Mouse (Mus musculus): Measurements from ENCODE around the gene Mrpl23. TPM values are rescaled to one million over a fixed set of nuclear protein-coding genes. Genes with fewer than 3 reads are reported as not detected.

Mrpl23 gene
- total and polyA plus RNA-seq, 2 experiments from 2014 or later, result 25.5 to 69.3 TPM

DNA sequence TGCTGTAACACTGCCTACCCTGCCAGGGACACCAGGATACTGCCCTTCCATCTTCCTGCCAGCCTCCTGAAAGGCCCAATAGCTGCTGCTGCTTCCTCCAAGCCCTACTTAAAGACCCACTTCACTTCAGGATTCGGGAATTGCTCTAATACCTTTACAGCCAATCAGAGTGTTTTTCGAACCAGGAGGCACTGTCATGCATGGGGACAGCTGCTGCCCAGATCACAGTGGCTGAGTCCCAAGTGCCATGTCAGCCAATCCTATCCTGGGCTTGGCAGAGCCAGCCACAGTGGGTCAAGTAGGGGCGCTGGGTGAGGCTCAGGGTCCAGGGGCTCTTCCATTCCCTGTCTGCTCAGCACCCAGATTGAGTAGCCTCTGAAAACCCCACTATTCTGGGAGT is 36.3 kb upstream of the Mrpl23 start:
- Histone ChIP-seq H3K27me3 (ENCODE audit: insufficient read depth, low read length) (no peaks in the 10 kb centered on the region), H3K9ac (replicated peaks; ENCODE audit: low read length) (no peak overlapping the region), H3K9me3 (ENCODE audit: low read length) (no peaks in the 10 kb centered on the region), H3K4me2 (ENCODE audit: low read depth, low read length) (no peak overlapping the region), H3K4me3 (ENCODE audit: low read length) (no peak overlapping the region), H3K27ac (no peak overlapping the region), H3K36me3 (ENCODE audit: insufficient read depth, low read length) (no peaks in the 10 kb centered on the region), H3K4me1 (ENCODE audit: insufficient read depth, low read length) (no peaks in the 10 kb centered on the region)
- no peak for TF ChIP-seq CTCF (IDR thresholded peaks at IDR 0.05; ENCODE audit: low read depth)
- ATAC-seq (no peak), DNase-seq (ENCODE audit: low spot score) (no peak)
- 76% methylated on average over 3 of the region's 3 CpGs for WGBS

DNA sequence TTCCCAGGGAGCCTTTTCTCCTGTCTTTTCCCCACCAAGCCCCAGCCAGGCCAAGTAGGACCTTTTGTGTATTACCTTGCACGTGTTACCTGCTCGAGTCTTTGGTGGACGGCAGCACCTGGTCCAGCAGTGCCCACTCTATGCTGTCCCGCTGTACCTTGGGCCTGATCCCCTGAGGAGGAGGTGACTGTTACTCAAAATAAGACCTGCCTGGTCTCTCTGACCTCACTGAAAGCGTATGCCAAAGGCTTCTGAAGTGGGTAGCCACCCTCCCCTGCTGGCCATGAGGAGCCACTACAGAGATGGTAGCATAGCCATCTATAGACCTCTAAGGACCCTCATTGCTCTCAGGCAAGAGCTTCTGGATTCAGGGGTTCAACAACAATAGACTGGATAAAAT is 35.7 kb upstream of the Mrpl23 start:
- WGBS, result 82% methylated on average over 5 of the region's 5 CpGs
- no peaks in the 10 kb centered on the region for H3K4me1 ChIP-seq (ENCODE audit: insufficient read depth, low read length)
- no peak overlapping the region for H3K9ac ChIP-seq (replicated peaks; ENCODE audit: low read length)
- no peak overlapping the region for H3K4me3 ChIP-seq (ENCODE audit: low read length)
- no peak for TF ChIP-seq CTCF (IDR thresholded peaks at IDR 0.05; ENCODE audit: low read depth)
- H3K27ac ChIP-seq, result no peak overlapping the region
- DNase-seq (ENCODE audit: low spot score), result no peak
- no peak overlapping the region for H3K4me2 ChIP-seq (ENCODE audit: low read depth, low read length)
- H3K36me3 ChIP-seq (ENCODE audit: insufficient read depth, low read length), result no peaks in the 10 kb centered on the region
- H3K27me3 ChIP-seq (ENCODE audit: insufficient read depth, low read length), result no peaks in the 10 kb centered on the region
- H3K9me3 ChIP-seq (ENCODE audit: low read length), result no peaks in the 10 kb centered on the region
- ATAC-seq, result no peak

DNA sequence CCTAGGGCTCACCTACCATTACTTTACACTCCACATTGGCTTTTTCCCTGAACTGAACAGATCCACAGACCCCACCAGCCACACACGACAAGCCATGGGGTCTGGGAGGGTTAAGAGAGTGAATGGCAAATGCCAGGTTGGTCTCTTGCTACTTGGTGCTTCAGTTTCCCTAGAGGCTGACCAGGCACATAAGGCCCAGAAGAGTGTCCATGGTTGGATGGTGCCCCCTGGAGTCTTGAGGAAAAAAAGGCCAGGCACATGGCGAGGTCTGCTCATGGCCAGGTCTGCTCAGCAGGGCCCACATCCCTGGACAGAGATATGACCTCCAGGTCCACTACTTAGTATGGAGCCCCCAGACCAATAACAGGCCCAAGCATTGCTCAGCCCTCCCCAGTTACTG is 34.7 kb upstream of the Mrpl23 start:
- no peaks in the 10 kb centered on the region for H3K27me3 ChIP-seq (ENCODE audit: insufficient read depth, low read length)
- no peak overlapping the region for H3K4me3 ChIP-seq (ENCODE audit: low read length)
- no peak overlapping the region for H3K27ac ChIP-seq
- DNase-seq (ENCODE audit: low spot score) (no peak), ATAC-seq (no peak)
- no peak overlapping the region for H3K9ac ChIP-seq (replicated peaks; ENCODE audit: low read length)
- peak; percentile 30 for TF ChIP-seq CTCF (IDR thresholded peaks at IDR 0.05; ENCODE audit: low read depth)
- no peaks in the 10 kb centered on the region for H3K4me1 ChIP-seq (ENCODE audit: insufficient read depth, low read length)
- no peaks in the 10 kb centered on the region for H3K9me3 ChIP-seq (ENCODE audit: low read length)
- no peak overlapping the region for H3K4me2 ChIP-seq (ENCODE audit: low read depth, low read length)
- 97% methylated on average over 2 of the region's 2 CpGs for WGBS
- no peaks in the 10 kb centered on the region for H3K36me3 ChIP-seq (ENCODE audit: insufficient read depth, low read length)

DNA sequence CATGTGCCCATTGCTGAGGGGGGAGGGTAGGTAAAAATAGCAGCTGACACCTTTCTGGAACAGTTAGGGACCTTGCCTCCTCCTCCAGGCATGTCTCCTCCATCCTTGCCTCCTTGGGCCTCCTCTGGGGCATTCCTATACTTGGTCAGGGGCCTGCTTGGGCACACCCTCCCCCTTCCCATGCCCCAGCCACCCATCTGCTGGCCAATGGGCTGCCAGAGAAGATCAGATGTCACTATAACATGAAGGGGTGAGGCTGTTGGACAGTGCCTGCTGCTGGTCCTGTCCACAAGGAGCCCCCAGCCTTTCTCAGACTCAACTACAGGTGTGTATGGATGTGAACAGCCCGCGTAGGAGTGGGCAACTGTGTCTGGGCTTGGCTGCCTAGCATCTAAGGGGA is 33.9 kb upstream of the Mrpl23 start, which contains the start of gene Tnnt3:
Tnnt3 (plus strand) TSS at position 262 of the 400 bp plus-strand sequence.
- H3K9ac ChIP-seq (replicated peaks; ENCODE audit: low read length), result no peak within 1 kb of the TSS
- no peak for DNase-seq (ENCODE audit: low spot score)
- no peak within 1 kb of the TSS for H3K4me3 ChIP-seq (ENCODE audit: low read length)
- no peaks in the 10 kb centered on the region for H3K4me1 ChIP-seq (ENCODE audit: insufficient read depth, low read length)
- no peaks in the 10 kb centered on the region for H3K36me3 ChIP-seq (ENCODE audit: insufficient read depth, low read length)
- WGBS, result 85% methylated on average over 2 of the region's 2 CpGs
- no peaks in the 10 kb centered on the region for H3K27me3 ChIP-seq (ENCODE audit: insufficient read depth, low read length)
- H3K4me2 ChIP-seq (ENCODE audit: low read depth, low read length), result no peak within 1 kb of the TSS
- no peak within 1 kb of the TSS for H3K27ac ChIP-seq
- ATAC-seq, result no peak
- H3K9me3 ChIP-seq (ENCODE audit: low read length), result no peaks in the 10 kb centered on the region
- no peak for TF ChIP-seq CTCF (IDR thresholded peaks at IDR 0.05; ENCODE audit: low read depth)

DNA sequence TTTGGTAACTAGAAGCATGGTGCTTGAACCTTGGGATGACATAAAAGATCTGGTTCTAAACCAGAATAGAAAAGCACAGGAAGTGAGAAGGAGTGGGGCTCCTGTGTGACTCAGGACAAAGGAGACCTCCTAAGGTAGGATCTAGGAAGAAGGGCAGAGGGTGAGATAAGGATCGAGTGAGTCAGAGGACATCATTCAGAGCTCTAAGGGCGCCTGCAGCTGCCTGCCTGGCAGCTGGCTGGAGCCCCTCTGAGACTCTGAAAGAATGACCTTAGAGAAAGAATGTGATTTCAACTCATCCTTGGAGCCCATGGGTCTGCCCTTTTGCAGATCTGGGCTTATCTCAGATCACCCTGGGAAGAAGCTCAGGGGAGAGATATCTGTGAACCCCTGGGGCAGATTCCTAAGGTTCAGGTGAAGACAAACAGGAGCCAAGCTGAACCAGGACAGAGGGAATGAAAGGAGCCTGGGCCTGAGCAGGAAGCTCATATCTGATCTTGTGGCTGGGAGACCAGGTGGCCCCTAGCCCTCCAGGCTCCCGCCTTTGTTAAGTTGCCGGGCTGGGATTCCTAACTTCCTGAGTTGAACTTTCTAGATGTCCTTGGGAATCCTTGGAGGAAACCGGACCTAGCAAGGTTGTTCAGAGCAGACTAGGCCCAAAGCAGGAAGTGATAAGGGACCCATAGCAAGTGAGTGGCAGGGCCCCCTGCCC is 33.3 kb upstream of the Mrpl23 start:
- no peak for TF ChIP-seq CTCF (IDR thresholded peaks at IDR 0.05; ENCODE audit: low read depth)
- Histone ChIP-seq H3K36me3 (ENCODE audit: insufficient read depth, low read length) (no peaks in the 10 kb centered on the region), H3K4me3 (ENCODE audit: low read length) (no peak overlapping the region), H3K4me1 (ENCODE audit: insufficient read depth, low read length) (no peaks in the 10 kb centered on the region), H3K4me2 (ENCODE audit: low read depth, low read length) (no peak overlapping the region), H3K9me3 (ENCODE audit: low read length) (no peaks in the 10 kb centered on the region), H3K27me3 (ENCODE audit: insufficient read depth, low read length) (no peaks in the 10 kb centered on the region), H3K9ac (replicated peaks; ENCODE audit: low read length) (no peak overlapping the region), H3K27ac (no peak overlapping the region)
- no peak for DNase-seq (ENCODE audit: low spot score)
- 70% methylated on average over 5 of the region's 5 CpGs for WGBS
- ATAC-seq, result no peak

DNA sequence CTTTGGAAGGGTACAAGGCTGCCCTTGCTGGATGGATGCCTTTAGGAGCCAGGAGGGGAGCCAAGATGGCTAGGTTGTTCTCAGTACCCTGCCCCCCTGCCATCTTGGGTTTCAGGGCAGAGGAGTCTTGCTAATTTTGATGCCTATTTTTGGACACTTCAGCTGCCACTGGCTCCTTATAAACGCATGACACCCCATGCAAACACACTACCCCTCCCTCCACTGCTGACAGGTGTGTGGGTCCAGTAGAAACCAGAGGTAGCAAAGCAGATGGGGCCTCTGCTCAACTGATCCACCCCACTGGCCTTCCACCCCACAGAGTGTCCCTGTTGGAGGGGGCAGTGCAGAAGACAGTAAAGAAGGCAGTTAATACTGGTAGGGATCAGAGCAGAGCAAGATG is 32.5 kb upstream of the Mrpl23 start:
- no peak overlapping the region for H3K9ac ChIP-seq (replicated peaks; ENCODE audit: low read length)
- no peak overlapping the region for H3K4me2 ChIP-seq (ENCODE audit: low read depth, low read length)
- no peaks in the 10 kb centered on the region for H3K36me3 ChIP-seq (ENCODE audit: insufficient read depth, low read length)
- H3K4me3 ChIP-seq (ENCODE audit: low read length), result no peak overlapping the region
- TF ChIP-seq CTCF (IDR thresholded peaks at IDR 0.05; ENCODE audit: low read depth), result no peak
- DNase-seq (ENCODE audit: low spot score) (no peak), ATAC-seq (no peak)
- H3K9me3 ChIP-seq (ENCODE audit: low read length), result no peaks in the 10 kb centered on the region
- 65% methylated on average over 1 of the region's 1 CpGs for WGBS
- no peaks in the 10 kb centered on the region for H3K27me3 ChIP-seq (ENCODE audit: insufficient read depth, low read length)
- no peaks in the 10 kb centered on the region for H3K4me1 ChIP-seq (ENCODE audit: insufficient read depth, low read length)
- H3K27ac ChIP-seq, result no peak overlapping the region

DNA sequence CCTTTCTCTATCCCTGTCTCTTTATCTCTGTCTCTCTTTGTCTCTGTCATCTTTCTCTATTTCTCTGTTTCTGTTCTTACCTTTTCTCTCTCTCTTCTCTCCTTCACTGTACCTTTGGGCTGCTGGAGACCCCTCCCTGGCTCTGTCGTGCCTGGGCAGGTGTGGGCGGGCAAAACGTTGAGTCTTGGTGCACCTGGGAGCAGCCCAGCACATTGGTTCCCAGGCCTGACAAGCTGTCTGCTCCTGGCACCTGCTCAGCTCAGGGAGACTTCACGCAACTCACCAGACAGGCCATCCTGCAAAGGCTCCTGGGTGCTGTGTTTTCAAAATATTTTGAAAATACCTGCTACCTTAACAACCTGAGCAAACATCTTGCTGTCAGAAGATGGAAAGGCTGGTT is 29.3 kb upstream of the Mrpl23 start:
- no peak overlapping the region for H3K27ac ChIP-seq
- DNase-seq (ENCODE audit: low spot score), result no peak
- H3K4me3 ChIP-seq (ENCODE audit: low read length), result no peak overlapping the region
- 78% methylated on average over 4 of the region's 4 CpGs for WGBS
- H3K4me1 ChIP-seq (ENCODE audit: insufficient read depth, low read length), result peaks cover 11% of the 10 kb centered on the region
- TF ChIP-seq CTCF (IDR thresholded peaks at IDR 0.05; ENCODE audit: low read depth), result no peak
- no peak for ATAC-seq
- H3K36me3 ChIP-seq (ENCODE audit: insufficient read depth, low read length), result no peaks in the 10 kb centered on the region
- H3K9ac ChIP-seq (replicated peaks; ENCODE audit: low read length), result no peak overlapping the region
- no peaks in the 10 kb centered on the region for H3K27me3 ChIP-seq (ENCODE audit: insufficient read depth, low read length)
- H3K9me3 ChIP-seq (ENCODE audit: low read length), result no peaks in the 10 kb centered on the region
- no peak overlapping the region for H3K4me2 ChIP-seq (ENCODE audit: low read depth, low read length)

Data from hindbrain, postnatal 0 days (tissue).